Mouse (Mus musculus): Measurements from ENCODE around the gene Ly6g6e.

DNA sequence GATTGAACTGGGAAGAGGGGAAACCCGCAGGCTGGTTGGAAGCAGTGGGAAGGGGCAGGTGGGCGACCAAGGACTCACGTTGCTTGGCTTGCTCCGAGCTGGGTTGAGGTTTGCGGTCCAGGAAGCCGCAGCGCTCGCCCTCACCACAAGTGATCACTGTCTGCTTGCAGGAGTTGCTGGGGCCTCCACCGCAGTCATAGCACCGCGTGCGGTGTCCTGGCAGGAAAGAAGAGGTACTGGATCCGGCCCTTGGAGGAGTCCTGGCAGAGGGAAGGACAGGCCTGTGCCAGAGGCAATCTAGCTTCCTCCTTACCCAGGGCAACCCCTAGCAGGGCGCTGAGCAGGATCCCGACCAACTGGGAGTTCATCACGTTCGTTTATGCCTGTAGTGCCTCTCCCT, 2.6 kb upstream of the Ly6g6e start:
- TF ChIP-seq POLR2A (IDR thresholded peaks at IDR 0.05; ENCODE audit: borderline replicate concordance, insufficient read depth, low read length), result peak; percentile 39; the same call in 1 of the 2 replicates
- no peak for TF ChIP-seq CTCF (IDR thresholded peaks at IDR 0.05; ENCODE audit: borderline replicate concordance, insufficient read depth, low read depth, low read length)

Data from cerebellum, adult 2 months (tissue).